30 mouse cellular contexts compared by ENCODE assay signal in the genomic region with DNA sequence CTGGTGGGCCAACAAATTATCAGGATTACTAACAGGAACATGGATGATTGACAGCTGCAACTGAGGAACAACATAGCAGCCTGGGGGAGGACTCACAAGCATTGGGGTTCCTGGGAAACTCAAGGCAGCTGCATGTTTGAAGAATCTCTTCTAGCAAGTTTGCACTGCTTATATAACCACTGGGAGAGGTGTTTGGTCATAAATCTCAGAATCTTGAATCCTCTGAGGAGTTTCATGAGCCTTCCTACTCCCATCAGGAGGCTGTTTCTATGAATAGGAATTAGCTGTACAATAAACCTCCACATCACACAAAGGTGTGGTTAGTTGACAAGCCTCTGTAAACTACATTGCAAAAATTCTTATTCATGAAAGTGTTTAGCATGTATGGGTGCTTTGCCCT. TPM values are rescaled to one million over a fixed set of nuclear protein-coding genes. Genes with fewer than 3 reads are reported as not detected.
DNase-seq lines count a peak whose midpoint lies in the region; ATAC-seq and TF ChIP-seq lines count a peak whose summit lies in the region.
"Had no signal": no experiment of that assay in that cellular context is flagged by ENCODE, and none has a peak within 500 bp of the region (broad histone marks: within the 10 kb centered on the region; RNA-seq: fewer than 3 reads in every experiment).

No protein-coding gene starts in this region.

- peak; percentile 42 for DNase-seq in embryonic facial prominence, embryonic 14.5 days (ENCODE audit: low spot score)
- no peak for DNase-seq in embryonic facial prominence, embryonic 10.5 days (ENCODE audit: low spot score)
- DNase-seq in heart, adult 11 months, result peak; percentile 55
- DNase-seq in heart, postnatal 14 days, result no peak
- DNase-seq in adipocyte (ENCODE audit: low spot score), result peak; percentile 38
- no peak for DNase-seq in stomach, postnatal 0 days (ENCODE audit: low spot score)
- no peak for DNase-seq in hindbrain, postnatal 0 days (ENCODE audit: low spot score)
- DNase-seq: adrenal gland, adult 2 months; adrenal gland, postnatal 10 days; adrenal gland, postnatal 25 days; B cell, adult 2 months; cerebellum, adult 11-12 months; cerebellum, adult 2 months; cerebellum, adult 9-10 months; cerebellum, postnatal 10 days; cerebellum, postnatal 25 days; forebrain, postnatal 0 days had no signal

- no peak overlapping the region for H3K9ac ChIP-seq in embryonic facial prominence, embryonic 14.5 days (ENCODE audit: low read depth, low read length)
- no peak overlapping the region for H3K9ac ChIP-seq in stomach, postnatal 0 days (ENCODE audit: low read length)
- H3K9ac ChIP-seq in hindbrain, postnatal 0 days (replicated peaks; ENCODE audit: low read length), result no peak overlapping the region
- no peak overlapping the region for H3K9ac ChIP-seq in liver, embryonic 12.5 days
- H3K9ac ChIP-seq: embryonic facial prominence, embryonic 13.5 days; forebrain, embryonic 13.5 days; forebrain, embryonic 15.5 days; forebrain, postnatal 0 days had no signal

- intact Hi-C loops in heart, postnatal 14 days (cut with DNase I), result no loop called here

- no peak for TF ChIP-seq EP300 in stomach, postnatal 0 days (optimal IDR thresholded peaks at IDR 0.05)

- H3K27me3 ChIP-seq in embryonic facial prominence, embryonic 14.5 days (replicated peaks; ENCODE audit: control insufficient read depth, insufficient read depth, low read length), result no peaks in the 10 kb centered on the region
- H3K27me3 ChIP-seq in embryonic facial prominence, embryonic 10.5 days (replicated peaks; ENCODE audit: low read depth, poor library complexity, severe bottlenecking), result no peaks in the 10 kb centered on the region
- H3K27me3 ChIP-seq in stomach, postnatal 0 days (ENCODE audit: control insufficient read depth, insufficient read depth, low read length), result no peaks in the 10 kb centered on the region
- no peaks in the 10 kb centered on the region for H3K27me3 ChIP-seq in hindbrain, postnatal 0 days (ENCODE audit: insufficient read depth, low read length)
- H3K27me3 ChIP-seq in liver, embryonic 12.5 days (replicated peaks), result no peaks in the 10 kb centered on the region
- H3K27me3 ChIP-seq: CH12.LX; embryonic facial prominence, embryonic 13.5 days; forebrain, embryonic 13.5 days; forebrain, embryonic 15.5 days; Patski had no signal

- no peaks in the 10 kb centered on the region for H3K9me3 ChIP-seq in embryonic facial prominence, embryonic 14.5 days (ENCODE audit: control insufficient read depth, low read length)
- no peaks in the 10 kb centered on the region for H3K9me3 ChIP-seq in embryonic facial prominence, embryonic 10.5 days
- no peaks in the 10 kb centered on the region for H3K9me3 ChIP-seq in stomach, postnatal 0 days (ENCODE audit: control insufficient read depth, low read length)
- no peaks in the 10 kb centered on the region for H3K9me3 ChIP-seq in hindbrain, postnatal 0 days (ENCODE audit: low read length)
- no peaks in the 10 kb centered on the region for H3K9me3 ChIP-seq in liver, embryonic 12.5 days (replicated peaks)
- H3K9me3 ChIP-seq: embryonic facial prominence, embryonic 13.5 days; forebrain, embryonic 13.5 days; forebrain, embryonic 15.5 days; G1E had no signal

- no peaks in the 10 kb centered on the region for H3K4me1 ChIP-seq in embryonic facial prominence, embryonic 14.5 days (ENCODE audit: control insufficient read depth, insufficient read depth, low read length)
- H3K4me1 ChIP-seq in embryonic facial prominence, embryonic 10.5 days, result no peaks in the 10 kb centered on the region
- H3K4me1 ChIP-seq in stomach, postnatal 0 days (replicated peaks; ENCODE audit: control insufficient read depth, insufficient read depth), result no peaks in the 10 kb centered on the region
- H3K4me1 ChIP-seq in hindbrain, postnatal 0 days (ENCODE audit: insufficient read depth, low read length), result no peaks in the 10 kb centered on the region
- H3K4me1 ChIP-seq in liver, embryonic 12.5 days, result peaks cover 35% of the 10 kb centered on the region
- H3K4me1 ChIP-seq: embryonic facial prominence, embryonic 13.5 days; forebrain, embryonic 13.5 days; forebrain, embryonic 15.5 days had no signal

- no peak overlapping the region for H3K27ac ChIP-seq in embryonic facial prominence, embryonic 14.5 days (replicated peaks; ENCODE audit: low read depth, low read length)
- no peak overlapping the region for H3K27ac ChIP-seq in embryonic facial prominence, embryonic 10.5 days (replicated peaks)
- H3K27ac ChIP-seq in stomach, postnatal 0 days (replicated peaks), result no peak overlapping the region
- no peak overlapping the region for H3K27ac ChIP-seq in hindbrain, postnatal 0 days
- H3K27ac ChIP-seq in liver, embryonic 12.5 days, result no peak overlapping the region
- H3K27ac ChIP-seq: embryonic facial prominence, embryonic 13.5 days; forebrain, embryonic 13.5 days; forebrain, embryonic 15.5 days had no signal

- H3K4me3 ChIP-seq in embryonic facial prominence, embryonic 14.5 days (ENCODE audit: low read depth, low read length), result no peak overlapping the region
- H3K4me3 ChIP-seq in embryonic facial prominence, embryonic 10.5 days, result no peak overlapping the region
- no peak overlapping the region for H3K4me3 ChIP-seq in stomach, postnatal 0 days (ENCODE audit: low read depth, low read length)
- H3K4me3 ChIP-seq in hindbrain, postnatal 0 days (ENCODE audit: low read length), result no peak overlapping the region
- H3K4me3 ChIP-seq in liver, embryonic 12.5 days, result no peak overlapping the region
- H3K4me3 ChIP-seq: embryonic facial prominence, embryonic 13.5 days; forebrain, embryonic 13.5 days; forebrain, embryonic 15.5 days had no signal

- no peak overlapping the region for H3K4me2 ChIP-seq in embryonic facial prominence, embryonic 14.5 days (ENCODE audit: low read depth, low read length)
- H3K4me2 ChIP-seq in stomach, postnatal 0 days (replicated peaks; ENCODE audit: low read depth), result no peak overlapping the region
- H3K4me2 ChIP-seq in hindbrain, postnatal 0 days (ENCODE audit: low read depth, low read length), result no peak overlapping the region
- no peak overlapping the region for H3K4me2 ChIP-seq in liver, embryonic 12.5 days
- H3K4me2 ChIP-seq: embryonic facial prominence, embryonic 13.5 days; forebrain, embryonic 13.5 days; forebrain, embryonic 15.5 days had no signal

- peaks cover 26% of the 10 kb centered on the region for H3K36me3 ChIP-seq in embryonic facial prominence, embryonic 14.5 days (ENCODE audit: control insufficient read depth, insufficient read depth, low read length)
- H3K36me3 ChIP-seq in embryonic facial prominence, embryonic 10.5 days (replicated peaks), result peaks cover 27% of the 10 kb centered on the region
- peaks cover 5% of the 10 kb centered on the region for H3K36me3 ChIP-seq in stomach, postnatal 0 days (ENCODE audit: control insufficient read depth, insufficient read depth, low read length)
- peaks cover 14% of the 10 kb centered on the region for H3K36me3 ChIP-seq in hindbrain, postnatal 0 days (ENCODE audit: insufficient read depth, low read length)
- H3K36me3 ChIP-seq in liver, embryonic 12.5 days, result peaks cover 42% of the 10 kb centered on the region

- TF ChIP-seq CTCF in stomach, postnatal 0 days (IDR thresholded peaks at IDR 0.05; ENCODE audit: low read depth), result no peak
- TF ChIP-seq CTCF in hindbrain, postnatal 0 days (IDR thresholded peaks at IDR 0.05; ENCODE audit: low read depth), result no peak

- no peak for ATAC-seq in embryonic facial prominence, embryonic 14.5 days (ENCODE audit: low read depth)
- peak; percentile 62; the same call in 1 of the 2 replicates for ATAC-seq in stomach, postnatal 0 days (ENCODE audit: low FRiP score, low TSS enrichment)
- no peak for ATAC-seq in hindbrain, postnatal 0 days
- ATAC-seq in liver, embryonic 12.5 days, result no peak
- ATAC-seq: activated CD4-positive, CD25-positive, alpha-beta regulatory T cell, adult 4 months; CD4-positive, CD25-positive, alpha-beta regulatory T cell, adult 4 months; forebrain, embryonic 13.5 days; forebrain, embryonic 15.5 days; forebrain, postnatal 0 days; Patski had no signal

RNA-seq across cellular contexts. Expression of gene Gm10912, which starts 3.0 kb away (rescaled TPM):
- not detected in 2 replicates for polyA plus RNA-seq in embryonic facial prominence, embryonic 14.5 days (2014; fragmentation: Nextera tagmentation; extraction: Ambion mirVana)
- not detected in 2 replicates for polyA plus RNA-seq in embryonic facial prominence, embryonic 10.5 days (2016; fragmentation: Nextera tagmentation; extraction: Ambion mirVana)
- total RNA-seq in heart, postnatal 14 days (2021), result under 1 TPM; 0.17 to 0.34 TPM
- not detected in 2 replicates for polyA plus RNA-seq in stomach, postnatal 0 days (2015; fragmentation: Nextera tagmentation; extraction: Ambion mirVana)
- not detected in 2 replicates for total RNA-seq in hindbrain, postnatal 0 days (2014; rRNA removed)
- polyA plus RNA-seq in hindbrain, postnatal 0 days (2015; fragmentation: Nextera tagmentation; extraction: Ambion mirVana), result not detected in 2 replicates
- polyA plus RNA-seq in liver, embryonic 12.5 days (2016; fragmentation: Nextera tagmentation; extraction: Ambion mirVana), result not detected in 2 replicates
- total RNA-seq: CH12.LX; forebrain, postnatal 0 days had no signal
- polyA plus RNA-seq: activated CD4-positive, CD25-positive, alpha-beta regulatory T cell, adult 4 months; embryonic facial prominence, embryonic 11.5 days; forebrain, embryonic 11.5 days; forebrain, embryonic 13.5 days; forebrain, embryonic 15.5 days; forebrain, postnatal 0 days; G1E; Patski had no signal

RNA-seq across cellular contexts. Expression of gene Gm10799, which starts 5.7 kb away (rescaled TPM):
- polyA plus RNA-seq in embryonic facial prominence, embryonic 14.5 days (2014; fragmentation: Nextera tagmentation; extraction: Ambion mirVana), result not detected in 2 replicates
- not detected in 2 replicates for polyA plus RNA-seq in embryonic facial prominence, embryonic 10.5 days (2016; fragmentation: Nextera tagmentation; extraction: Ambion mirVana)
- not detected for total RNA-seq in heart, postnatal 14 days (2021)
- not detected in 2 replicates for polyA plus RNA-seq in stomach, postnatal 0 days (2015; fragmentation: Nextera tagmentation; extraction: Ambion mirVana)
- not detected in 2 replicates for total RNA-seq in hindbrain, postnatal 0 days (2014; rRNA removed)
- not detected in 2 replicates for polyA plus RNA-seq in hindbrain, postnatal 0 days (2015; fragmentation: Nextera tagmentation; extraction: Ambion mirVana)
- polyA plus RNA-seq in liver, embryonic 12.5 days (2016; fragmentation: Nextera tagmentation; extraction: Ambion mirVana), result not detected in 2 replicates
- total RNA-seq: adrenal gland, adult 2 months; adrenal gland, postnatal 10 days; adrenal gland, postnatal 25 days; adrenal gland, postnatal 4 days; CH12.LX; forebrain, postnatal 0 days; G1E had no signal
- polyA plus RNA-seq: activated CD4-positive, CD25-positive, alpha-beta regulatory T cell, adult 4 months; adrenal gland, adult 2 months; CD4-positive, CD25-positive, alpha-beta regulatory T cell, adult 4 months; cerebellum, adult 2 months; cortical plate, adult 2 months; embryonic facial prominence, embryonic 11.5 days; embryonic facial prominence, embryonic 13.5 days; forebrain, embryonic 11.5 days; forebrain, embryonic 13.5 days; forebrain, embryonic 15.5 days; forebrain, postnatal 0 days; G1E; Patski had no signal

RNA-seq across cellular contexts. Expression of gene Cd59b, which starts 7.0 kb away (rescaled TPM):
- polyA plus RNA-seq in embryonic facial prominence, embryonic 14.5 days (2014; fragmentation: Nextera tagmentation; extraction: Ambion mirVana), result 5.3 and 5.5 TPM in 2 replicates
- 4.1 and 4.4 TPM in 2 replicates for polyA plus RNA-seq in embryonic facial prominence, embryonic 10.5 days (2016; fragmentation: Nextera tagmentation; extraction: Ambion mirVana)
- 1 to 10 TPM; 1.7 to 2.7 TPM for total RNA-seq in heart, postnatal 14 days (2021)
- polyA plus RNA-seq in stomach, postnatal 0 days (2015; fragmentation: Nextera tagmentation; extraction: Ambion mirVana), result 5.5 and 6.4 TPM in 2 replicates
- not detected in 2 replicates for total RNA-seq in hindbrain, postnatal 0 days (2014; rRNA removed)
- 3.5 and 3.9 TPM in 2 replicates for polyA plus RNA-seq in hindbrain, postnatal 0 days (2015; fragmentation: Nextera tagmentation; extraction: Ambion mirVana)
- polyA plus RNA-seq in liver, embryonic 12.5 days (2016; fragmentation: Nextera tagmentation; extraction: Ambion mirVana), result 10.4 and 13.2 TPM in 2 replicates
- polyA plus RNA-seq: activated CD4-positive, CD25-positive, alpha-beta regulatory T cell, adult 4 months; G1E had no signal

RNA-seq across cellular contexts. Expression of gene Cd59a, which starts 32.9 kb away (rescaled TPM):
- 23.5 TPM in 2 replicates for polyA plus RNA-seq in embryonic facial prominence, embryonic 14.5 days (2014; fragmentation: Nextera tagmentation; extraction: Ambion mirVana)
- polyA plus RNA-seq in embryonic facial prominence, embryonic 10.5 days (2016; fragmentation: Nextera tagmentation; extraction: Ambion mirVana), result 21.7 and 22.4 TPM in 2 replicates
- 10 to 100 TPM; 42.6 to 52.3 TPM for total RNA-seq in heart, postnatal 14 days (2021)
- 58.4 and 59.6 TPM in 2 replicates for polyA plus RNA-seq in stomach, postnatal 0 days (2015; fragmentation: Nextera tagmentation; extraction: Ambion mirVana)
- total RNA-seq in hindbrain, postnatal 0 days (2014; rRNA removed), result 2.9 and 8.9 TPM in 2 replicates
- 16.0 and 17.0 TPM in 2 replicates for polyA plus RNA-seq in hindbrain, postnatal 0 days (2015; fragmentation: Nextera tagmentation; extraction: Ambion mirVana)
- 71.2 and 76.7 TPM in 2 replicates for polyA plus RNA-seq in liver, embryonic 12.5 days (2016; fragmentation: Nextera tagmentation; extraction: Ambion mirVana)

RNA-seq across cellular contexts. Expression of gene 4931422A03Rik, which starts 34.5 kb away (rescaled TPM):
- 1.3 and 2.5 TPM in 2 replicates for polyA plus RNA-seq in embryonic facial prominence, embryonic 14.5 days (2014; fragmentation: Nextera tagmentation; extraction: Ambion mirVana)
- polyA plus RNA-seq in embryonic facial prominence, embryonic 10.5 days (2016; fragmentation: Nextera tagmentation; extraction: Ambion mirVana), result 1.1 and 1.6 TPM in 2 replicates
- not detected for total RNA-seq in heart, postnatal 14 days (2021)
- 0.80 and 1.0 TPM in 2 replicates for polyA plus RNA-seq in stomach, postnatal 0 days (2015; fragmentation: Nextera tagmentation; extraction: Ambion mirVana)
- total RNA-seq in hindbrain, postnatal 0 days (2014; rRNA removed), result not detected in 2 replicates
- polyA plus RNA-seq in hindbrain, postnatal 0 days (2015; fragmentation: Nextera tagmentation; extraction: Ambion mirVana), result 1.9 and 2.5 TPM in 2 replicates
- 2.1 and 2.4 TPM in 2 replicates for polyA plus RNA-seq in liver, embryonic 12.5 days (2016; fragmentation: Nextera tagmentation; extraction: Ambion mirVana)
- total RNA-seq: adrenal gland, adult 2 months; adrenal gland, postnatal 10 days; adrenal gland, postnatal 25 days; forebrain, postnatal 0 days had no signal
- polyA plus RNA-seq: adrenal gland, adult 2 months; cerebellum, adult 2 months; cortical plate, adult 2 months; G1E had no signal

Comparison
In these comparisons a context has a peak if more than half of its experiments do, and no peak if none do; other contexts are left out.
1. DNase-seq: peak in embryonic facial prominence, embryonic 14.5 days (single experiment), heart, adult 11 months (single experiment) and adipocyte (single experiment); none in embryonic facial prominence, embryonic 10.5 days (single experiment), heart, postnatal 14 days (0 of 2), stomach, postnatal 0 days (single experiment) and hindbrain, postnatal 0 days (single experiment).